Mouse (Mus musculus): ENCODE data around the gene Htr5b. TPM values are rescaled to one million over a fixed set of nuclear protein-coding genes. Genes with fewer than 3 reads are reported as not detected.

Gene Htr5b
- total RNA-seq (2012; rRNA removed) (not detected in 2 replicates), total RNA-seq (2014; rRNA removed) (not detected in 2 replicates), polyA plus RNA-seq (2012; ENCODE audit: insufficient read length, low read depth) (not detected in 2 replicates)

DNA sequence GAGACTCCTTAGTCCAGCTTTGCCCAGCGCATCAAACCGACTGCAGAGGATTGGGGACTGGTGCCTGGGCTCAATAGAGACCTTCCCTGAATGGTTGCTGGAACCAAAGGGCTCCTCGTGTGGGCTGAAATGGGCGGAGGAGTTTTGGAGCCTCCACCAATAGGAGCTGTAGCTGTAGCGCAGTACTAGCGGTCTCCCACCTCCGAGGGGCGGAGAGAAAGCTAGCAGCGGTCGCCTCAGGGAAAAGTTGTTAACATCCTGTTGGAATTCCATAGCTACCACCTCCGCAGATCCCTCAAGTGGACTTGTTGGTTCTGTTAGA is at the start of gene Htr5b:
TSS of gene Htr5b (minus strand) at position 67 of the 322 bp plus-strand sequence.
- TF ChIP-seq HCFC1 (IDR thresholded peaks at IDR 0.05; ENCODE audit: low read depth, low read length) (no peak), TBP (conservative IDR thresholded peaks at IDR 0.05; ENCODE audit: low read depth, low read length) (no peak), CHD1 (IDR thresholded peaks at IDR 0.05; ENCODE audit: low read depth, low read length) (no peak), USF2 (conservative IDR thresholded peaks at IDR 0.05; ENCODE audit: low read depth, low read length) (no peak), ELF1 (IDR thresholded peaks at IDR 0.05; ENCODE audit: low read depth, low read length) (no peak), EP300 (IDR thresholded peaks at IDR 0.05; ENCODE audit: low read length) (no peak), TCF12 (IDR thresholded peaks at IDR 0.05; ENCODE audit: low read depth, low read length) (no peak), E2F4 (IDR thresholded peaks at IDR 0.05; ENCODE audit: insufficient replicate concordance, low read depth, low read length) (no peak), KAT2A (IDR thresholded peaks at IDR 0.05; ENCODE audit: insufficient replicate concordance, low read length) (no peak), JUND (conservative IDR thresholded peaks at IDR 0.05; ENCODE audit: low read depth, low read length) (no peak), MAFK (IDR thresholded peaks at IDR 0.05; ENCODE audit: insufficient replicate concordance, low read length) (no peak), MEF2A (IDR thresholded peaks at IDR 0.05; ENCODE audit: borderline replicate concordance, low read depth, low read length) (no peak), SIN3A (IDR thresholded peaks at IDR 0.05; ENCODE audit: low read length) (no peak), SMC3 (IDR thresholded peaks at IDR 0.05; ENCODE audit: low read depth, low read length) (no peak), IRF4 (IDR thresholded peaks at IDR 0.05; ENCODE audit: low read depth, low read length) (no peak)

GRCm38 (mm10) chr1:121577491-121577890 is 49.2 kb upstream of the Htr5b start:
- DNase-seq (ENCODE audit: extremely low read depth), result no peak
- no peak overlapping the region for H3K9ac ChIP-seq (ENCODE audit: insufficient read depth, low read depth)
- TF ChIP-seq ZMIZ1 (IDR thresholded peaks at IDR 0.05; ENCODE audit: low read depth, low read length) (no peak), PAX5 (IDR thresholded peaks at IDR 0.05; ENCODE audit: low read length) (no peak), TBP (conservative IDR thresholded peaks at IDR 0.05; ENCODE audit: low read depth, low read length) (no peak), GABPA (IDR thresholded peaks at IDR 0.05; ENCODE audit: insufficient replicate concordance, low read depth, low read length) (no peak), MXI1 (IDR thresholded peaks at IDR 0.05; ENCODE audit: low read depth, low read length) (no peak), MAX (IDR thresholded peaks at IDR 0.05; ENCODE audit: low read length) (no peak), USF2 (conservative IDR thresholded peaks at IDR 0.05; ENCODE audit: low read depth, low read length) (no peak), JUND (conservative IDR thresholded peaks at IDR 0.05; ENCODE audit: low read depth, low read length) (no peak), CHD1 (IDR thresholded peaks at IDR 0.05; ENCODE audit: low read depth, low read length) (no peak), POLR2AphosphoS2 (IDR thresholded peaks at IDR 0.05; ENCODE audit: low read depth, low read length) (no peak), SIN3A (IDR thresholded peaks at IDR 0.05; ENCODE audit: low read length) (no peak), ETS1 (conservative IDR thresholded peaks at IDR 0.05; ENCODE audit: low read depth, low read length) (no peak), CHD2 (IDR thresholded peaks at IDR 0.05; ENCODE audit: low read length) (no peak), SMC3 (IDR thresholded peaks at IDR 0.05; ENCODE audit: low read depth, low read length) (no peak)
- H3K4me2 ChIP-seq (ENCODE audit: insufficient read depth, low read depth, poor library complexity, severe bottlenecking), result no peak overlapping the region
- H3K9me3 ChIP-seq (replicated peaks; ENCODE audit: low read length), result no peaks in the 10 kb centered on the region
- in situ Hi-C loops (cut with MboI; ENCODE audit: low pct_ligation_motif_present, low pct_unique_long_range_greater_than_20kb, low sequenced_read_pairs), result no loop called here
- H3K27ac ChIP-seq (ENCODE audit: insufficient read depth, low read depth), result no peak overlapping the region
- H3K4me3 ChIP-seq (replicated peaks in 1 of 3; ENCODE audit: low read depth in 2 of 3, low read length in 2 of 3, poor library complexity in 1 of 3), result no peak overlapping the region
- peaks cover 41% of the 10 kb centered on the region for H3K27me3 ChIP-seq (replicated peaks)
- no peaks in the 10 kb centered on the region for H3K36me3 ChIP-seq (replicated peaks in 1 of 2; ENCODE audit: control insufficient read depth in 1 of 2, insufficient read depth in 1 of 2, low read length in 1 of 2)
- dilution Hi-C loops (cut with MboI; ENCODE audit: extremely low pct_ligation_motif_present, extremely low pct_unique_long_range_greater_than_20kb, low sequenced_read_pairs), result no loop called here
- no peaks in the 10 kb centered on the region for H3K79me2 ChIP-seq (replicated peaks; ENCODE audit: control insufficient read depth, extremely low read depth, insufficient read depth, poor library complexity, severe bottlenecking)
- H3K4me1 ChIP-seq (ENCODE audit: control insufficient read depth in 1 of 2, insufficient read depth in 2 of 2), result no peaks in the 10 kb centered on the region

More for the DNA sequence above, at the start of gene Htr5b:
- in situ Hi-C loops (cut with MboI; ENCODE audit: low pct_ligation_motif_present, low pct_unique_long_range_greater_than_20kb, low sequenced_read_pairs) (no loop called here), dilution Hi-C loops (cut with MboI; ENCODE audit: extremely low pct_ligation_motif_present, extremely low pct_unique_long_range_greater_than_20kb, low sequenced_read_pairs) (no loop called here)
- Histone ChIP-seq H3K9me3 (replicated peaks; ENCODE audit: low read length) (no peaks in the 10 kb centered on the region), H3K4me2 (ENCODE audit: insufficient read depth, low read depth, poor library complexity, severe bottlenecking) (no peak within 1 kb of the TSS), H3K27ac (ENCODE audit: insufficient read depth, low read depth) (no peak within 1 kb of the TSS), H3K9ac (ENCODE audit: insufficient read depth, low read depth) (no peak within 1 kb of the TSS), H3K27me3 (replicated peaks) (no peaks in the 10 kb centered on the region), H3K4me3 (replicated peaks in 1 of 3; ENCODE audit: low read depth in 2 of 3, low read length in 2 of 3, poor library complexity in 1 of 3) (no peak within 1 kb of the TSS), H3K36me3 (replicated peaks in 1 of 2; ENCODE audit: control insufficient read depth in 1 of 2, insufficient read depth in 1 of 2, low read length in 1 of 2) (no peaks in the 10 kb centered on the region), H3K79me2 (replicated peaks; ENCODE audit: control insufficient read depth, extremely low read depth, insufficient read depth, poor library complexity, severe bottlenecking) (no peaks in the 10 kb centered on the region), H3K4me1 (ENCODE audit: control insufficient read depth in 1 of 2, insufficient read depth in 2 of 2) (no peaks in the 10 kb centered on the region)
- DNase-seq (ENCODE audit: extremely low read depth), result no peak

Measured in CH12.LX (cell line).